Mouse (Mus musculus) ES-Bruce4 (cell line): ENCODE results near the gene Bbox1.

Source experiments
- CTCF ChIP-seq: IDR thresholded peaks from one replicate; pipeline ENCODE4 v1.8.1; 2011; ENCODE audit warnings: low read depth, low read length
- EP300 ChIP-seq: IDR thresholded peaks from 2 replicates; pipeline ENCODE4 v1.6.1; 2011; ENCODE audit warnings: low read depth, low read length; ENCODE audit not compliant: insufficient read depth

DNA sequence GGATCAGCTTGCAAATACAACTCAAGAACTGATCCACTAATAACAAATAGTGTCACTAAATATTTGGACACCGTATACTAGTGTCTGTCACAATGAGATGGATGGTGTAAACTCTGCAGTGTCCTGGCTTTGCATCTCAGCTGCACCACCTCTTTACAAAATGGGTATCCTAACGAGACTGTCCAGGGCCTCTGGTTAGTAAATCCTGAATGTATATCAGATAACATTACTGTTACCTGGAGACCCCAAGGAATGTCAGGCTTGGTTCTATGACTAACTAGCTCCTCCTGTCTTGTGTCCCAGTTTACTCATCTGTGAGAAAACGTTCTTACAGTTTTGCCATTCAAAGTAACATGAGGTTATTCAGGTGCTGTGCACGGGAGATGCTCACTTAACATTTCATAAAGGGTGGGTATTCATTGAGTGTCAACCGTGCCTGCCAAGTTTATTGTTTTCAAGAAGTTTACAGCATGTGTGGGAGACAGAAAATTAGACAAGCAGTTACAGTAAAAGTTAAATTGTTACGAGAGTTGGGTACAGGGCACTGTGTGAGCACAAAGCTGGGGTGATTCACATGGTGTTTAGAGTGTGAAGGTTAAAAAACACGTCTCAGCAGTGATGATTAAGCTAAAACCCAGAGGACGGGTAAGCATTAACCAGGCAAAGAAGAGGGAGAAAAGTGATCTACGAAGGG is 99.2 kb downstream of the Bbox1 start:
- TF ChIP-seq CTCF: no peak
- TF ChIP-seq EP300: no peak
